Mouse (Mus musculus) embryo, embryonic 11 days (tissue): ENCODE data around the gene Ivd.

Experiments
- DNase-seq: peaks from one replicate; pipeline ENCODE4 v3.0.0-alpha.2; 2015

The Ivd gene

DNA sequence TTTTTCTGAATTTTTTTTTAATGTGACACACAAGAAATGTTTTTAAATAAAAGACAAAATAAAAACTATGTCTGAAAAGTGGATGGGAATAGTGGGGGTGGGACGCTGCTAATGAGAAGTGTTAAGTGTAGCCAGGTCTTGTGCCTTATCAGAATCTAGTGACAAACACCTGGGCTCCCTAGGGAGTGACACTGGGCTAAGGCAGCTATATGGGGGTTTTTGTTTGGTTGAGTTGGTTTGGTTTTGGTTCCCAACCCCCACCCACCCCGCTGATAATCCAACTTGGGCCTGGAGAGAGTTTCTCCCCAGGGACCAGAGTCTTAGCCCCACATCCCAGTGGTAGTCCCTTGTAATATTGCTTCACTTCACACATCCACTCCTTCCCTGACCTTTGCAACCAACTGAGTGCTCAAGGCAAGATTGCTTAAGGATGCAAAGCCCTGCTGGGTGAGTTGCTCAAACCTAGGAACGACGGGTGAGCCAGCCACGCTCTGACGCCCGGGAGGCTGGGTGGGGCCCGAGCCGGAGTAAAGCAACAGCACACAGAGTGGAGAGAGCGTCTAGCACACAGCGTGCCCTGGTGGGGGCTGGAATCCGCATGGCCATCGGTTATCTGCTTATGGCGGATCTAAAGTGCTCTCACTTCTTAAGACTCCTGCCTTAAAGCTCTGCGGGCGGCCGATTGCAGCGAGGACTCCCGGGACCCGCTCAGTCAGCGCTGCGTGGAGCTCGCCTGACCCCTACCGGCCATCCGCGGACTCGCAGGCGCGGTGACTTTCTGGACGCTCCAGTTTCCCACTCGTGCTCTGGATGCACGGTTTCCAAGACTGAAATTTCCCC lies 21.3 kb downstream of the Ivd start:
- peak; percentile 86 for DNase-seq

DNA sequence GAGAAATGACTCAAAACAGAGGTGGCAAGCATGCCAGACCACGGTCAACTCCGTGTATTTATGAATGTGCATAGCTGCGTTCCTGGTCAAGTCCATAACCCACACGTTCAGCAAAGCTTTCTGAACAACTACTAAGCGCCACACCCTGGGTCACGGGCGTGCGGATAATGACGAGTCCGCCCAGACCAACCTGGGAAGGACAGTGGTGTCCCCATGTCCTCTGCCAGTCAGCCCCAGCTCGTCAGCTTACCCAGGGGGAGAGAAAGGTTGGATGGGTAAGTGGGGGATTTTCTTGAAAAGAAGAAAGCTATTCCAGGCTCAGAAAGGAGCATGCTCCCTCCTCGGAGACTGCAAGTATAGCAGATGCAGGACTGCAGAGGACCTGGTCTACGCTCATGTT lies 25.7 kb downstream of the Ivd start:
- no peak for DNase-seq

DNA sequence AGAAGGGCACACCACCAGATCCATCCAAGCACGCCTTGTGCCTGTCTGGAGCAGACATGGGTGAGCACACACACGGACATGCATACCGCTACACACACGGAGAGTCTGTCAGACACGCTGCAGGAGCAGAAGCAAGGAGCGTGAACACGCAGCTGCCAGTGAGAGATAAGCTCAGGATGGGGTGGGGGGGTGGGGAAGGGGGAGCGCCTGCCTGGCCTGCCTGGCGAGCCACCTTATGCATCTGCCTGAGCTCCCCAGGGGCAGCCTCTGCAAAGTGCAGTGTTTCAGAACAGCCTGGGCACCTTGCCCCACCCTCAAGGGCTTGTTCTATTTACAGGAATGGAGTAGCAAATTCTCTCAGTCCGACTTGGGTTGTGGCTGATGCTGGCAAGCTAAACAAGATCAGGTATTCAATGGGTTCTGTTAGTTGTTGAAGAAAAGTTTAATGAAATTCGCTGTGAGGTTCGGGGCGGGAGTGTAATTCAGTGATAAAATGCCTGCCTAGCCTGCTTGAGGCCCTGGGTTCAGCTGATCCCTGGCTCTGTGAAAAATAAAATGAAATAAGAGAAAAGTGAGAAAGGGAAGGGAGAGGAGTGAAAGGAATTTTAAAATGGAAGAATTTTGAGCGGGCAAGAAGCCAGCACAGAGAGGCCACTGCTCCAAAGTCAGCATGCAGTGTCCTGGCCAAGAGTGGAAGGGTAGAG lies 26.2 kb downstream of the Ivd start:
- peak; percentile 18 for DNase-seq

DNA sequence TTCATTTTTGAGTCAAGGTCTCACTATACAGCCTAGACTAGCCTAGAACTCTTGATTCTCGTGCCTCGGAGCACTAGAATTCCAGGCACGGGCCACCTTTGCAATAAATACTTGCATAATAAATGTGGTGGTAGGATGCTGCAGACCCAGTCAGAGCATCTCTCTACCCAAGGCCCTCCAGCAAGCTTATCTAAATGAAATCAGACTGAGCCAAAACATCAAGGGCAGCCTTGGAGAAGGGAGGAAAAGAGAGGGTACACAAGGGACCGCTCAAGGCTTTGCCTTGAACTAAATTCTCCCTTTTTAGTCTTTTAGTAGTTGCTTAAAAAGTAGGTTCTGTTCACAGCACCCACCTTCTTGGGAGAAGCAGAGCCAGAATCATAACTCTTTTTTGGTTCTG lies 29.4 kb downstream of the Ivd start:
- no peak for DNase-seq

DNA sequence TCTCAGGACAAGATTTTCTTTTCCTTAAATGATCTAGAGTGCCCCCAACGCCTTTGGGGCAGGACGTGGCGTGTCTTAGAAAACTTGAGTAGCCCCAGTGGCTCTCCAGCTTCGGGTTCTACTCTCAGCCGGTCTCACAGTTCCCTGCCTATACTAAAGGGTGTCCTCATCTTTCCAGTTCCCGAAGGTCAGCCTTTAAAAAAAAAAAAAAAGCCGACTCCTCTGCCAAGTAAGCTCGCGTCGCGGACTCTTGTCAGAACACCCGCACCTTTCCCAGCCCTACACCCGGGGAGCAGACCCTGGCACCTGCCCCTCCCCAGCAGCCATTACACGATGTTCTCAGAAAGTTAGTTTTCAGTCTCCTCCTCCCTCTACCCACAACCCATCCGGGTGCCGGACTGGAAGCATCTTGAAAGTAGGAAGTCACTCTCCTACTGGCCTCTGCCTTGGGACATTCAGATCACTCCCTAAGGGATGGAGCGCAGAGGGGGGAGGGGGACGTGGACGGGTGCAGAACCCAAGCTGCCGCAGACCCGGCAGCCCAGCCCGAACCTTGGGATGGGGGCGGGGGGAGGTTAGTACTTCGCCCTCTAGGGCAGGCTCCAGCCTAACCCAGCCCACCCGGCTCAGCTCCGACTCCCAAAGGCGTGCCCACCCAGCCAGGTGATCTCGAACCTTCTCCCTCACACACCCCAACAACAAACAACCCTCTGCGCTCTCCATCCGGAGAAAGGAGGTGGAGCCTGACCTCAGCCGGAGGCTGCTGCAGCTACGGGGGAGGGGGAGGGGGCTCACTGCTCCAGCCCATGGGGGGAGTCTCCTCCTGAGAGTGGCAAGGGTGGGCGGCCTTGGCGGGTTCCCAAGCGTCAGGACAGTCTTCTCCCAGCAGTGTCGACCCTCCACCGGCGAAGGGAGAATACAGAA lies 34.5 kb downstream of the Ivd start:
- DNase-seq = peak; percentile 66

DNA sequence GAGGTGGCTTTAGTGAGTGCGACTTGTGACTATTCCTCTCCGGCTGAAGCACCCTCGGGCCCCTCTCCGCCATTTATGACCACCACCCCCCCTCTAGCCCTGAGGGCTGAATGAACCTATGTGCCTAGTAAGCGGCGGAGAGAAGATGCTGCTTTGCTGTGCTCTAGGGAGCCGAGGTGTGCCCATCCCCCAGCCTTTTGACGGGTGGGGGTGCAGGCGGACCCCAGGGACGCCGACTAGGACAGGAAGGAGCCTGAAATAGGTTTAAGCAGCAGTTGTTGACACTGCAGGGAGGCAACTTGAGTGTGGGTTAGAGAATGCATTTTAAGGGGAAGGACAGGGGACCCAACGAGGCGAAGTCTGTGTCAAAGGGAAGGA lies 35.1 kb downstream of the Ivd start:
- DNase-seq = no peak

DNA sequence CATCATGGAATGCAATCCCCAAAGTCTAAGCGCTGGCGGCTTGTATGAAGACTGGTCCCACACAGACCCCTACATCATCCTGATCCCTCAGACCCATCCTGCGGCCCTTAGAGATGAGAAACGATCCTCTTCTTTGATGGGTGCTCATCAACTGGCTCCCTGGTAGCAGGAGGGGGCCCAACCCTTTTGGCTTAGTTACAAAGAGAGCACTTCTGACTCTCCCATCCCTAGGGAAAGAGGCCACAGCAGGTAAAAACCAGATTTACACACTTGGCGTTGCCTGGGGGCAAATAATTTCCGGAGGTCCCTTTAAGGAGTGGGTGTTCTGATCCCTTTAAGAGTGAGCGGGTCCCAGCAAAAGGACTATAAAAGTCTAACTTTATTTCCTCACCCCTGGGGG lies 35.6 kb downstream of the Ivd start:
- peak; percentile 18 for DNase-seq

DNA sequence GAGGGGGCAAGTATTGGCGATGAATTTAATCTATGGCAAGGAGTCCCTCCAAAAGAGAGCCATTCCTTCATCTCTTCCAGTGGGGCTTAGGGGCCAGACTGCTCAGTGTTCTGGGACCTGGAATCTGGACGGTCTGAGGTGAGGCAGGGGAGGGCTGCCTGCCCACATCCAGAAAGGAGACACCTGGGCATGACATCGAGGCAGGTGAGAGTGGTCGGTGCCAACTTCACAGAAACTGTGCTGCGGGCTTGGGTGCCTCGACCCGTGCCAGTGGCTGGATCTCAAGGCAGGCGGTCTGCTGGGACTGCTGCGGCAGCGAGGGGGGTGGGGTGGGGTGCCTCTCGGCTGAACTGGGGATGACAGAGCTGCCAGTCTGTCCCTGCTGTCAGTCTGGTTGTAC lies 36.1 kb downstream of the Ivd start:
- DNase-seq = peak; percentile 8

DNA sequence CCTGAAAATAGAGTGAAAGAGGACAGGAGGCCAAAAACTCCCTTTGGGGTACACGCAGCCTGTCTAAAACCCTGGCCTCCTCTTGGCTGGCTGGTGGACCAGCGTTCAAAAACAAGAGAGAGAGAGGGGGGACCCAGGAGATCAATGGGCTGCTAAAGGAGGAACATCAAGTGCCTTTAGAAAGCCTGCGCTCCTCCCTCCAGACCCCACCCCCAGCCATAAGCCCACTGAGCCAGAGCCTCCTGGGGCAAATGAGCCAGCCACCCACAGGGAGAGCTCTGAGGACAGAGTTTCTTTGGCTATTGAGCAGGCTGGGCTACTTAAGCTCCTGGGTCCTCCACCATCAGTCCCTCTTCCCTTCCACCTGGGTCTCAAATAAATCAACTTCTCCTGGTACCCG lies 37.0 kb downstream of the Ivd start:
- no peak for DNase-seq

DNA sequence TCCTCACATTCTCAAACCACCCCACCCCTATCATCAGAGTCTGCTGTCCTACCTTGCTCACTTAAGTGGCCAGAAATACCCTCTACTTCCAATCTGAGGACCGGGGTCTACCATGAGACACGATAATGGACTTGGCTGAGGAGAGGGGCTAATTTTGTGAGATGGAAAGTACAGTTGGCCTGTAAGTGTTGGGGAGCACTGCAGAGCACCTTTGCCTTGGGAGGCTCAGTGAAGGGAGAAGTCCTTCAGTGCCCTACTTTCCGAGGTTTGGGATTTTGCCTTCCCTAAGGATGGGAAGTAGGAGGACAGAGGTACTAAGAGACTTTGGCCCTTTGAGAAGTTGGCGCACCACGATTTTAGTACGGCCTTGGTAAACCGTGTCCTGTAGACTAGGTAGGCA lies 37.6 kb downstream of the Ivd start:
- DNase-seq = no peak

DNA sequence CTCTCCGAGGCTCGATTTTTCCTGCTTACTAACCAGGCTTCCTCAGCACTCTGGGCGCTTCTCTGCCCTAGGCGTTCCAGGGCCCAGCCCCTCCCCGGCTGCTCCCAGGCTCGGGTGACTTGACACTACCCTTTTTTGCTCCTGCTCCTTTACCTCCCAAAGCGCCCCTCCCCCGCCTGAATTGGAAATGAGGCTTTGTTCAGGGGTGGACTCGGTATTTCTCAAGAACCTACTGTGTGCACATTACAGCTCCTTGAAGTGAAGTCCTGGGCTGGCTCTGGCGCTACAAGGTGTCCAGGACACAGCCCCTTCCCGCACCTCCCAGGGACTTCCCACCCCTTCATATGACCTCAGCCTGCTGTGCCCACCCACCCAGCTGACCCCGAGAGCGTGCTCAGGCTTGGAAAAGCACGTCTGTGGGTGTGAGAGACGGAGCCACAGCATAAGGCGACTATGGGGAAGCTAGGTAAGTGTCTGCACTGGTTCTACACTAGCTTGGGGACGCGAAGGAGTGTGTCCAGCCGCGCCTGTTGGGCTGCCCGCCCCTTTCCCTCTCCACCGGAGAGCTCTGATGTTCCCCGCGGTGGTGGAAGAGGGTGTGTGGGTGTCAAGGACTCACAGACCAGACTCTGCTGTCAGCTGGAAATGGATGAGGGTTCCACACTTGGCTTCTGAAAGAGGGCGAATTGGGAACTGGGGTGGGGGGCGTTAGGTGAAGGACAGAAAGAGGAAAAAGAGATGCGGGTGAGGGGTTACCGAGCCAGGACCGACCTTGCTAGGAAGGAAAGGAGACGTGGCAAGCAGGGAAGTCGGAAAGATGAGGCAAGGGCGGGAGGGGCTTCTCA lies 38.4 kb downstream of the Ivd start, which contains the start of gene Bahd1:
Gene Bahd1, plus strand, starts transcription at position 397 of the 845 bp plus-strand sequence.
- peak; percentile 63 for DNase-seq

DNA sequence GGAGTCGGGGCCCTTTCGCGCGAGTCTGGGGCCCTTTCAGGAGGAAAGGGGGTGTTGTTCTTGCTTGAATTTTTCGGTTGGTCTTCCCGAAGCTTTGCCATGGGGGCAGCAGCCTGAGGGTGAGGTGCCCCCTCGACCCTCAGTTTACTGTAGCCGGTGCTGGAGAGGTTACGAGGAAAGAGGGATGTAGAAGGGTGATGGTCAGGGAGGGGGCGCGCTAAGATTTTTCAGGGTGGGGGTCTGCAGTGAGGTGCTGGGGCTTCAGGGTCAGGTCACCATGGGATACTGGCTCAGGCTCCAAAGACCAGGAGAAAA lies 39.0 kb downstream of the Ivd start:
- DNase-seq = no peak

DNA sequence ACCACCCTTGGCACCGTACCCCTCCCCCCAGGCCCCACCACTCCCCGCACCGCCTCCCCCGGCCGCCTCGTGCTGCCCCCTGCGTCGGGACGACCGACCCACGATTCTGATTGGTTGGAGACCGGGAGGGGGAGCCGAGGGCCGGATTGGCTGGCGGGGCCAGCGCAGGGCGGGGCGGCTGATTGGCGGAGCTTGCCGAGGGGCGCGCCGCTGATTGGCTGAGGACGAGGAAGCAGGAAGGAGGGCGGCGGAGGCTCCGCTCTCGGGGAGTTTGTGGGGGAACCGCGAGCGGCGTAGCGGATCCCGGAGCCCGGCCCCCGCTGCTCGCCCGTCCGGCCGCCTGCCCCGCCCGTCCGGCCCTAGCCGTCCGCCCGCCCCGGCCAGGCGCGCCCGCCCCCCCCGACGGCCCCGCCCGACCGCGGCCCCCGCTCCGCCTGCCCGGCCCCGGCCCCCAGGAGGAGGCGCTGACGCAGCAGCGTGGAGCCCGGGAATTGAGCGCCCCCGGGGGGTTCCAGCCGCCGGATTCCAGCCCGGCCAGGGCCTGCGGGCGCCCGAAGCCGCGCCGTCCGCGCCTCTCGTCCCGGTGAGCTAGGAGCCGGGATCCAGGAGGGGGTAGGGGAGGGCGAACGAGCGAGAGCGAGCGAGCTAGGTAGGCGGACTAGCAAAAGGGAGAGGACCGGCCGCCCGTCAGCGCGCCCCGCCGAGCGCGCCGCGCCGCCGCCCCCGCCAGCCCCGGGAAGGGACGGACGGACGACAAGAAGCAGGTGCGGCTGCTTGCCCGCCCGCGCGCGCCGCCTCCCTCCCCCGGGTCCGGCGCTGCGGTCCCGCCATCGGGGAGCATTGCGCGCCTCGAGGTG lies 39.6 kb downstream of the Ivd start:
- DNase-seq = peak; percentile 96

DNA sequence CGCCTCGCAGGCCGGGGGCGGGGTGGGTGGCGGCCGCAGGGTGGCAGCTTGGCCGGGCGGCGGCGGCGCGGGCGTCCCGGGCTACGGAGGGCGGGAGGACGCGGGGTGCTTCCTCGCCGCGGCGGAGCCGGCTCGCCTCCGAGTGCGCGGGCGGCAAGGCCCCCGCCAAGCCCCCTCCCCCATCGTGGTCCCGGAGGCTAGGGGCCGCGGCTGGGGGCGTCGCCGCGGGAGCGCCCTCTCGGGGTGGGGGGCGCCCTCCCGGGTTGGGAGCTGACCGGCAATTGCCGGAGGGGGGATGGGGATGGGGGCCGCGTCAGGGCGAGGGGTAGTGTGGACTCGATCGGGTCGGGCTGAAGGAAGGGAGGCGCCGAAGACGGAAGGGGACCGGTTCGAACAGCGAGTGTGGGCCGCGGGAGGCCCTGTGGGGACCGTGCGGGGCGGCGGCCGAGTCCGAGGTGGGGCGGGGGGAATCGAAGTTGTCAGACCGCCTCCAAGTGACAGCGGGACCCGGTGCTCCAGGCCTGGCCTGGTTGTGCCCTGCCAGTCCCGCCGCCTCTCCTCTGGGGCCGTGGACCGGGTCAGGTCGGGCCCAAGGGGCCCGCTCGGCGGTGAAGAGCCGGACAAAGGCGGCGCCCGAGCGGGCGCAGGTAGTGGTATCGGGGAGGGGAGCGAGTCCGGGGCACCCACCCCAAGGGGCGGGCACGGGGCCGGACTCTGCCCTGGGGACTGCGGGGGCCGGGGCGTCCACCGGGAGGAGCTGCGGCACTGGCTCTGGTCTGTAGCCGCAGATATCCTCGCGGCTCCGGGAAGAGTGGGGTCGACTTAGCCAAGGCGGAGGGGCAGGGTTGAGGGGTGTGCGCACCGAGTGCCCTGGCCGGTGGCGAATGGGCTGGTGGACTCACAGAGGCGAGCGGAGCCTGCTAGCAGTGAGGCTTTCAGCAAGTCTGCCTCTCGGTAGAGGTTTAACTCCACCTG lies 40.6 kb downstream of the Ivd start:
- peak; percentile 77 for DNase-seq

DNA sequence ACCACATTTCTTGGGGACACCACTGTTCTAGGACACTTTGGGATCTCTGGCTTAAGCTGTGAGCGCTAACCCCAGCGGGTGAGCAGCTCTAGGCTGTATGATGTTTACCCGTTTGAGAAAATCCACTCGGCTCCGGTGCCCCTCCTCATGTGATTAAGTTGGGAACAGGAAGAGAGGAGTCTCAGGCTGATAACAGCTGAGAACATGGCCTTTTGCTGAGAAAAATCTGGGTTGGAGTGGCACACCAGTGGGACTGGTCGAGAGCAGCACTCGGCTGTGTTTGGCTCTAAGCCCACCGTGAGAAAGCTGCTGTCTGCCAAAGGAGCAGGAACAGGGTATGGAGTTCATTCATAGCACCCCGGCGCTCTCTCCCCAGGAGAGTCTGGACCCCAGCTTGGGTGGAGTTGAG lies 41.6 kb downstream of the Ivd start:
- no peak for DNase-seq

DNA sequence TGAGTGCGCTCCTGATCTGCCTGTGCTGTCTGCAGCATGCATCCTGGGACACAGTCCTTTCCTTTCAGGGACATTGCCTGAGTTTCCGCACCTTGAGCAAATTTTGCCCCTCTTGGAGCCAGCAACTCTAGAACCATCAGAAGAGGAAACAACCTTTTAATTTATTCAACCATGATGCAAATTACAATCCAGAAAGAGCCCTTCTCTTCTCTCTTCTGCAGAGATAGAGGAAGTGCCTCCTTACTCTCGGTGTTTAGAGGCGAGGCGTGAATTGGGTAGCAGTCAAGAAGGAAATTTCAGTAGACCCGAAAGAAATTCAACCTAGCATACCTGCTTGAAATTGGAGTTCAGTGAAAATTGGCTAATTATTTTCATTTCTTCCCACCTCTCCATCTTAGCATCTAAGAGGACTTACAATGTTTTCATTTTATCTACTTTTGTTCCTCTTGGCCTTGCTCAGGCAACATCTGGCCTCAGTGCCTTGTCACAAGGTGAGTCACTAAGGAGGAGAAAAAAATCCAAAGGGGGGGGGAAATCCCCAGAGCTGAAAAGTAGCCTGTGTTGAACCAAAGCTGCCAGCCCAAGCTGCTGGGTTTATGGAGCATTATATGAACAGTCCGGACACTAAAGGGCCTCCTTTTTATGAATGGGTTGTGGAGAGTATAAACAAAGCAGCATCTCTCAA lies 43.8 kb downstream of the Ivd start:
- no peak for DNase-seq

DNA sequence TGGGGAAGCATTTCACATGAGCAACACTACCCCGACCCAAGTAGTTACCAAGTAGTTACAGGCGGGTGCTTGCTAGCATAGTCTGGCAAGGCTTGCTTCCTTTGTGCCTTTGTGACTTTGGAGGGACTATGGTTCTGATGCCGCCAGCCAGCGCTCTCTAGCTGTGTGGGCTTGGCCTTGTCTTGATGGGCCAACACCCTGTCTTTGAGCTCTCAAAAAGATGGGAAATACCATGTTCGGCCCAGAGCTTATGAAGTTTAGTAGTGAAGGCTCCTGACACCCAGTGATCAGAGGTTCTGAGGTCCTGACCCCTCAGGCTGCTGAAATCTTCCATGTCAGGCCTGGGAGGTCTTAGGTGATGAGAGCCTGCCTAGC lies 44.4 kb downstream of the Ivd start:
- DNase-seq = no peak

DNA sequence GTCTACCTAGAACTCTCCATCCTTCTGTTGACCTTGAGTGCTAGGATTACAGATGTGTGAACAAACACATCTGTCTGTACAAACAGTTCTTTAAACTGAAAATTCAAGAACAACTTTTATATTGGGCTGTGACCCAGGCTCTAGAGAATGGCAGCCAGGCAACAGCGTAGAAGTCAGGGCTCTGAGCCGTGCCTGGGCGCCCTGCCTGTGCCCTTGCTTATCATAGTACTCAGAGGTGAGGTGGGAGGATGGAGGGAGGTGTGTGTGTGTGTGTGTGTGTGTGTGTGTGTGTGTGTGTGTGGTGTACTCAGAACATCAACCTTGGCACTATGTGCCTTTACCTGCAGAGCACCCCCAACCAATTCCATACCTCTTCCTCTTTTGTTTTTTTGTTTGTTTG lies 46.0 kb downstream of the Ivd start:
- DNase-seq = no peak

DNA sequence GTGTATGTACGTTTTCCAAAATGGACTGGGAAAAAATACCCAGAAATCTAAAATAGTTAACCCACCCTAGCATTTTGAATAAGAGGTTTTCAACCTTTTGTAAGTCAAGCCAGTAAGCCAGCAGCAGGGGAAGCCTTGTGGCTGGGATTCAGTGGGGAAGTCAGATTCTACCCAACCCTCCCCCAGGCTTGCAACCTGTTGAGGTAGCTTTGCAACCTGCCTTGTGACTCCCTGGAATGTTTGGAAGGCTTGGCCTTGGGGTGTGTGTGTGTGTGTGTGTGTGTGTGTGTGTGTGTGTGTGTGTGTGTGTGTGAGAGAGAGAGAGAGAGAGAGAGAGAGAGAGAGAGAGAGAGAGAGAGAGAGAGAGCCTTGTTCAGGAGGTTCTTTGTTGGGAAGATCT lies 47.4 kb downstream of the Ivd start:
- DNase-seq = no peak
